Mouse (Mus musculus) neural tube, embryonic 14.5 days (tissue): Measurements from ENCODE around the gene Calm1. TPM values are rescaled to one million over a fixed set of nuclear protein-coding genes. Genes with fewer than 3 reads are reported as not detected.
A peak's percentile ranks its signal among the peaks of the same experiment; 100 is the strongest.

Source experiments
- ATAC-seq: fragments of 200-750 bp; cut with Nextera tagmentation; 2 replicates; pipeline ENCODE4 v1.8.0; 2017; ENCODE audit warnings: low read depth, mild to moderate bottlenecking, moderate TSS enrichment, moderate library complexity
- H3K27ac ChIP-seq: fragments of 300-500 bp; sonication (generic); 2 replicates; pipeline ENCODE4 v1.5.1; 2014; ENCODE audit warnings: low read depth, mild to moderate bottlenecking, control low read depth, low read length, moderate library complexity, mixed read lengths
- H3K27me3 ChIP-seq: fragments of 300-500 bp; sonication (generic); 2 replicates; pipeline ENCODE4 v1.6.1; 2014; ENCODE audit warnings: low read length; ENCODE audit not compliant: control insufficient read depth, insufficient read depth
- H3K36me3 ChIP-seq: fragments of 300-500 bp; sonication (generic); 2 replicates; pipeline ENCODE4 v1.6.1; 2014; ENCODE audit warnings: low read length, mixed read lengths; ENCODE audit not compliant: control insufficient read depth, insufficient read depth
- H3K4me1 ChIP-seq: fragments of 300-500 bp; sonication (generic); 2 replicates; pipeline ENCODE4 v1.6.1; 2014; ENCODE audit warnings: low read length; ENCODE audit not compliant: control insufficient read depth, insufficient read depth
- H3K4me2 ChIP-seq: fragments of 300-500 bp; sonication (generic); 2 replicates; pipeline ENCODE4 v1.6.1; 2014; ENCODE audit warnings: mild to moderate bottlenecking, low read depth, low read length, control low read depth
- H3K4me3 ChIP-seq: fragments of 300-500 bp; sonication (generic); 2 replicates; pipeline ENCODE4 v1.5.1; 2014; ENCODE audit warnings: low read depth, low read length, control low read depth, mixed read lengths
- H3K9ac ChIP-seq: fragments of 300-500 bp; sonication (generic); replicated peaks from 2 replicates; pipeline ENCODE4 v1.6.1; 2014; ENCODE audit warnings: low read depth, mild to moderate bottlenecking, control low read depth, low read length, mixed read lengths
- H3K9me3 ChIP-seq: fragments of 300-500 bp; sonication (generic); 2 replicates; pipeline ENCODE4 v1.6.1; 2016; ENCODE audit warnings: low read length; ENCODE audit not compliant: control insufficient read depth
- WGBS: fragments of 180-500 bp; shearing (Covaris S2); extraction: QIAGEN DNeasy Blood & Tissue Kit; methylation state at CpG from one replicate; pipeline ENCODE4 v1.1.7; 2014; 5-methylcytosine and 5-hydroxymethylcytosine counted together
- polyA plus RNA-seq: library from polyadenylated mRNA; unstranded; fragments of >200 nt; fragmentation: Nextera tagmentation; extraction: Ambion mirVana; gene quantifications from 2 replicates; pipeline ENCODE4 v1.2.1, GENCODE M21; 2014

Calm1 gene
- polyA plus RNA-seq: 2,436 and 2,846 TPM in 2 replicates

GRCm38 (mm10) chr12:100198967-100199660 lies at the start of gene Calm1:
Gene Calm1, plus strand, starts transcription at chr12:100199435.
- Histone ChIP-seq H3K9ac (peak within 1 kb of the TSS; percentile 99), H3K9me3 (no peaks in the 10 kb centered on the region), H3K4me2 (peak within 1 kb of the TSS; percentile 91), H3K4me3 (peak within 1 kb of the TSS; percentile 99), H3K27ac (peak within 1 kb of the TSS; percentile 85), H3K36me3 (peaks cover 19% of the 10 kb centered on the region; the same call in 1 of the 2 replicates), H3K27me3 (peaks cover 3% of the 10 kb centered on the region; the same call in 1 of the 2 replicates), H3K4me1 (peaks cover 30% of the 10 kb centered on the region; the same call in 1 of the 2 replicates)
- ATAC-seq: peak; percentile 89
- WGBS: under 1% methylated on average over 53 of the region's 58 CpGs

- H3K4me2 ChIP-seq: no peak overlapping the region
- no peaks in the 10 kb centered on the region for H3K9me3 ChIP-seq
- no peaks in the 10 kb centered on the region for H3K27me3 ChIP-seq
- H3K36me3 ChIP-seq: peaks cover 31% of the 10 kb centered on the region
- no peaks in the 10 kb centered on the region for H3K4me1 ChIP-seq
- no peak overlapping the region for H3K27ac ChIP-seq
- H3K9ac ChIP-seq: no peak overlapping the region
- no peak overlapping the region for H3K4me3 ChIP-seq
- 89% methylated on average over 7 of the region's 7 CpGs for WGBS
- no peak for ATAC-seq
Observed at GRCm38 (mm10) chr12:100152466-100152865, 46.8 kb upstream of the Calm1 start.

GRCm38 (mm10) chr12:100159261-100159975 lies 39.8 kb upstream of the Calm1 start, which contains the start of gene Nrde2:
Gene Nrde2, minus strand, starts transcription at chr12:100159653.
- WGBS: under 1% methylated on average over 26 of the region's 26 CpGs
- ATAC-seq: peak; percentile 99

GRCm38 (mm10) chr12:100164991-100165500 lies 34.2 kb upstream of the Calm1 start:
- H3K4me2 ChIP-seq: no peak overlapping the region
- 81% methylated on average over 7 of the region's 7 CpGs for WGBS
- 0 out of 2 replicates have a peak, but pooled peaks cover 3% of the 10 kb centered on the region for H3K4me1 ChIP-seq
- H3K9ac ChIP-seq: no peak overlapping the region
- H3K9me3 ChIP-seq: no peaks in the 10 kb centered on the region
- no peaks in the 10 kb centered on the region for H3K36me3 ChIP-seq
- no peak overlapping the region for H3K27ac ChIP-seq
- H3K27me3 ChIP-seq: no peaks in the 10 kb centered on the region
- no peak for ATAC-seq
- H3K4me3 ChIP-seq: no peak overlapping the region

More at GRCm38 (mm10) chr12:100159261-100159975, 39.8 kb upstream of the Calm1 start, which contains the start of gene Nrde2:
- H3K4me2 ChIP-seq: peak within 1 kb of the TSS; percentile 66
- no peaks in the 10 kb centered on the region for H3K36me3 ChIP-seq
- H3K9me3 ChIP-seq: no peaks in the 10 kb centered on the region
- peak within 1 kb of the TSS; percentile 41 for H3K4me3 ChIP-seq
- H3K9ac ChIP-seq: peak within 1 kb of the TSS; percentile 64
- H3K4me1 ChIP-seq: peaks cover 6% of the 10 kb centered on the region; the same call in 1 of the 2 replicates
- peak within 1 kb of the TSS; percentile 60; the same call in 1 of the 2 replicates for H3K27ac ChIP-seq
- no peaks in the 10 kb centered on the region for H3K27me3 ChIP-seq

GRCm38 (mm10) chr12:100166177-100166576 lies 33.1 kb upstream of the Calm1 start:
- ATAC-seq: peak; percentile 79
- no peaks in the 10 kb centered on the region for H3K27me3 ChIP-seq
- H3K9ac ChIP-seq: no peak overlapping the region
- H3K27ac ChIP-seq: 0 out of 2 replicates have a peak overlapping the region, but pooled peaks have one; percentile 28
- no peaks in the 10 kb centered on the region for H3K36me3 ChIP-seq
- H3K4me2 ChIP-seq: no peak overlapping the region
- 16% methylated on average over 3 of the region's 3 CpGs for WGBS
- no peaks in the 10 kb centered on the region for H3K9me3 ChIP-seq
- H3K4me1 ChIP-seq: 0 out of 2 replicates have a peak, but pooled peaks cover 3% of the 10 kb centered on the region
- H3K4me3 ChIP-seq: no peak overlapping the region

- no peaks in the 10 kb centered on the region for H3K36me3 ChIP-seq
- no peaks in the 10 kb centered on the region for H3K9me3 ChIP-seq
- no peaks in the 10 kb centered on the region for H3K27me3 ChIP-seq
- H3K4me2 ChIP-seq: no peak overlapping the region
- H3K9ac ChIP-seq: no peak overlapping the region
- WGBS: 66% methylated on average over 8 of the region's 8 CpGs
- no peak overlapping the region for H3K27ac ChIP-seq
- H3K4me1 ChIP-seq: 0 out of 2 replicates have a peak, but pooled peaks cover 3% of the 10 kb centered on the region
- ATAC-seq: no peak
- no peak overlapping the region for H3K4me3 ChIP-seq
Observed at GRCm38 (mm10) chr12:100166939-100167338, 32.3 kb upstream of the Calm1 start.

- H3K4me2 ChIP-seq: 0 out of 2 replicates have a peak overlapping the region, but pooled peaks have one; percentile 44
- no peak overlapping the region for H3K9ac ChIP-seq
- H3K9me3 ChIP-seq: no peaks in the 10 kb centered on the region
- no peak overlapping the region for H3K4me3 ChIP-seq
- WGBS: 86% methylated on average over 1 of the region's 1 CpGs
- H3K27me3 ChIP-seq: no peaks in the 10 kb centered on the region
- peak overlapping the region; percentile 79; the same call in 1 of the 2 replicates for H3K27ac ChIP-seq
- H3K36me3 ChIP-seq: no peaks in the 10 kb centered on the region
- H3K4me1 ChIP-seq: 0 out of 2 replicates have a peak, but pooled peaks cover 3% of the 10 kb centered on the region
- peak; percentile 21; the same call in 1 of the 2 replicates for ATAC-seq
Observed at GRCm38 (mm10) chr12:100167502-100167901, 31.7 kb upstream of the Calm1 start.

GRCm38 (mm10) chr12:100167931-100168871 lies 31.0 kb upstream of the Calm1 start:
- H3K27ac ChIP-seq: peak overlapping the region; percentile 79; the same call in 1 of the 2 replicates
- peak overlapping the region; percentile 32; the same call in 1 of the 2 replicates for H3K9ac ChIP-seq
- WGBS: 10% methylated on average over 28 of the region's 28 CpGs
- no peaks in the 10 kb centered on the region for H3K27me3 ChIP-seq
- no peaks in the 10 kb centered on the region for H3K36me3 ChIP-seq
- 0 out of 2 replicates have a peak overlapping the region, but pooled peaks have one; percentile 7 for H3K4me3 ChIP-seq
- H3K9me3 ChIP-seq: no peaks in the 10 kb centered on the region
- H3K4me1 ChIP-seq: 0 out of 2 replicates have a peak, but pooled peaks cover 3% of the 10 kb centered on the region
- peak; percentile 79 for ATAC-seq
- H3K4me2 ChIP-seq: peak overlapping the region; percentile 44
